Mouse (Mus musculus) neural tube, embryonic 13.5 days (tissue): ENCODE data around the gene Arrdc4. TPM values are rescaled to one million over a fixed set of nuclear protein-coding genes. Genes with fewer than 3 reads are reported as not detected.
A peak's percentile ranks its signal among the peaks of the same experiment; 100 is the strongest.

Source experiments
- ATAC-seq: fragments of 200-750 bp; cut with Nextera tagmentation; 2 replicates; pipeline ENCODE4 v1.8.0; 2017; ENCODE audit warnings: low read depth, mild to moderate bottlenecking, moderate TSS enrichment, moderate library complexity
- H3K27ac ChIP-seq: fragments of 300-500 bp; sonication (generic); replicated peaks from 2 replicates; pipeline ENCODE4 v1.5.1; 2015; ENCODE audit warnings: moderate library complexity, mild to moderate bottlenecking, inconsistent platforms
- H3K27me3 ChIP-seq: fragments of 300-500 bp; sonication (generic); 2 replicates; pipeline ENCODE4 v1.6.1; 2015; ENCODE audit warnings: mild to moderate bottlenecking, inconsistent platforms
- H3K36me3 ChIP-seq: fragments of 300-500 bp; sonication (generic); 2 replicates; pipeline ENCODE4 v1.6.1; 2015; ENCODE audit warnings: mild to moderate bottlenecking, inconsistent platforms
- H3K4me1 ChIP-seq: fragments of 300-500 bp; sonication (generic); replicated peaks from 2 replicates; pipeline ENCODE4 v1.6.1; 2015; ENCODE audit warnings: inconsistent platforms
- H3K4me2 ChIP-seq: fragments of 300-500 bp; sonication (generic); 2 replicates; pipeline ENCODE4 v1.6.1; 2015; ENCODE audit warnings: inconsistent platforms, mild to moderate bottlenecking, moderate library complexity
- H3K4me3 ChIP-seq: fragments of 300-500 bp; sonication (generic); 2 replicates; pipeline ENCODE4 v1.5.1; 2015; ENCODE audit warnings: mild to moderate bottlenecking, inconsistent platforms
- H3K9ac ChIP-seq: fragments of 300-500 bp; sonication (generic); 2 replicates; pipeline ENCODE4 v1.6.1; 2015; ENCODE audit warnings: moderate library complexity, mild to moderate bottlenecking, inconsistent platforms
- H3K9me3 ChIP-seq: fragments of 300-500 bp; sonication (generic); 2 replicates; pipeline ENCODE4 v1.6.1; 2016; ENCODE audit warnings: inconsistent platforms
- WGBS: fragments of 180-500 bp; shearing (Covaris S2); methylation state at CpG from one replicate; pipeline ENCODE4 v1.1.7; 2015; 5-methylcytosine and 5-hydroxymethylcytosine counted together
- polyA plus RNA-seq: library from polyadenylated mRNA; unstranded; fragments of >200 nt; fragmentation: Nextera tagmentation; extraction: Ambion mirVana; gene quantifications from 2 replicates; pipeline ENCODE4 v1.2.1, GENCODE M21; 2015

The Arrdc4 gene
- polyA plus RNA-seq, 1 experiment from 2014 or later = 28.1 TPM

DNA sequence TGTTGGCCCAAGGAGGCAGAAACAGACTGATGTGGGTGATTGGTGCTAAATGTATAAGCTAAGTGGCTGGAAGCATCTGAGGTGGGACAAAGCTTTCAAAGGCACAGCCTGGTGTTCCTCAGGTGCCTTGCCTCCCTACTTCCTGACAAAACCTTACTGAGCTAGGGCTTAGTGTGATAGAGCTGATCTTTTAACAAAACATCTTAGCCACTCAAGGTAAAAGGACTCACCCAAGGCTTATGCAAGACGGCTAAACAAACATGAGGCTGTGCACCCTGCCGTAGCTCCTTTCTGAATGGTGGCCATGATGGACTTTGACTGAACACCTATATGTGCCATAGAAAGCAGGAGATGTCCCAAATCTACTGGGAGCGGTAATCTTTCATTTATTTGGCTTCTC lies 51.7 kb downstream of the Arrdc4 start:
- no peaks in the 10 kb centered on the region for H3K9me3 ChIP-seq
- H3K9ac ChIP-seq = no peak overlapping the region
- no peak for ATAC-seq
- H3K27me3 ChIP-seq = no peaks in the 10 kb centered on the region
- no peak overlapping the region for H3K4me2 ChIP-seq
- no peaks in the 10 kb centered on the region for H3K36me3 ChIP-seq
- peaks cover 5% of the 10 kb centered on the region; the same call in 1 of the 2 replicates for H3K4me1 ChIP-seq
- H3K4me3 ChIP-seq = no peak overlapping the region
- no peak overlapping the region for H3K27ac ChIP-seq
- WGBS = 92% methylated on average over 3 of the region's 3 CpGs

DNA sequence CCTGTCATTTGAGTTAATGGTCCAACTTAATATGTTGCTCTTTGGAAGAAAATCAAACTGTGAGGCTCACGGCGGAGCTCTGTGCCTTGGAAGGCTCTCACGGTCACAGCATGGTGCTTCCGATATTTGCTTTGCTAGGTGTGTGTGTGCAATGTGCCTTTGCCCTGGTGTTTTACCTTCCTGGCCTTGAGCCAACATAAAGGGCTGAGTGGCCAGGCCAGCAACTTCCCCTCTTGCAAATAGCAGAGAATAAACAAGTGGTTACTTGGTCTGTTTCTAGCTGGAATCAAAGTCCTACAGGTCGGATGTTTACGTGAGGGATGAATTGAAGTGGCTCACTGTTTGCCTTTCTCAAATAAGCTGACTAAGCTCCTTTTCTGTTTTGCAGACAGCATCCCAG lies 52.1 kb downstream of the Arrdc4 start:
- no peak overlapping the region for H3K9ac ChIP-seq
- ATAC-seq = no peak
- H3K27me3 ChIP-seq = no peaks in the 10 kb centered on the region
- peaks cover 5% of the 10 kb centered on the region; the same call in 1 of the 2 replicates for H3K4me1 ChIP-seq
- H3K4me3 ChIP-seq = no peak overlapping the region
- no peak overlapping the region for H3K27ac ChIP-seq
- H3K9me3 ChIP-seq = no peaks in the 10 kb centered on the region
- H3K4me2 ChIP-seq = no peak overlapping the region
- WGBS = 75% methylated on average over 6 of the region's 6 CpGs
- H3K36me3 ChIP-seq = no peaks in the 10 kb centered on the region

DNA sequence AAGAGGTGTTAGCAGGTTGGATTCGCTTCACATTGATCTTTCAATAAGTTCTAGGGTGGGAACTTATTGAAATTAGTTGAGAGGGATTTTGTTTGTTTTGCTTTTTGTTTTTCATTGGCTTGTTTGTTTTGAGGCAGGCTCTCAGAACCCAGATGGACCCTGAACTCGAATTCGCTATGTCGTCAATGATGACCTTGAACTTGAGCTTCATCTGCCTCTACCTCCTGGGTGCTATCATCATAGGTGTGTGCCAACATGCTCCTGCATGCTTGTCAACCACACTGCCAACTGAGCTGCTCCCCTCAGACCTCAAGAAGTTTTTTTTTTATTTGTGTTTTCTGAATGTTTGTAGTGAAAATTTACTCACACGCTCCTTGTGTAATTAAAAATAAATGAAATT lies 52.6 kb downstream of the Arrdc4 start:
- H3K36me3 ChIP-seq = no peaks in the 10 kb centered on the region
- H3K27ac ChIP-seq = no peak overlapping the region
- H3K4me2 ChIP-seq = no peak overlapping the region
- no peak overlapping the region for H3K9ac ChIP-seq
- H3K4me1 ChIP-seq = peaks cover 5% of the 10 kb centered on the region; the same call in 1 of the 2 replicates
- no peak for ATAC-seq
- WGBS = 84% methylated on average over 5 of the region's 5 CpGs
- H3K9me3 ChIP-seq = no peaks in the 10 kb centered on the region
- H3K27me3 ChIP-seq = no peaks in the 10 kb centered on the region
- H3K4me3 ChIP-seq = no peak overlapping the region

DNA sequence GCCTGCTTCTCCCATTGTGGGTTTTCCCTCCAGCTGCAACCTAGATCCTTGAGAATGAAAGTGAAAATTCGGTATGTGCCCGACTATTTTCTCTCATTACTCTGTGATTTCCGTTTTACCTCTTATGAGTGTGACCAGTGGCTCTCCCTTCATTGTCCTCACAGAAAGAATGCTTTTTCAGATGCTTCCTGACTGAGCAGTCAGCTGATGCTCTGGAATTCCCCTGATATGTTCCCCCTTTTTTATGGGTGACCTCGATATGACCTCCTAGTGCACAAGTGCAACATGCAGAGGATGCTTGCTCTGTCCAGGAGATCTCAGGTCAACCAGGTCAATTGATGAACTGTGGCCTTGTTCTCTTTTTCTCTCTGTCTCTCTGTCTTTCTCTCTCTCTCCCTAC lies 56.3 kb downstream of the Arrdc4 start:
- Histone ChIP-seq H3K4me2 (no peak overlapping the region), H3K4me1 (peaks cover 5% of the 10 kb centered on the region; the same call in 1 of the 2 replicates), H3K4me3 (no peak overlapping the region), H3K9ac (no peak overlapping the region), H3K27me3 (no peaks in the 10 kb centered on the region), H3K36me3 (no peaks in the 10 kb centered on the region), H3K9me3 (no peaks in the 10 kb centered on the region), H3K27ac (no peak overlapping the region)
- WGBS = 53% methylated on average over 4 of the region's 4 CpGs
- ATAC-seq = no peak

DNA sequence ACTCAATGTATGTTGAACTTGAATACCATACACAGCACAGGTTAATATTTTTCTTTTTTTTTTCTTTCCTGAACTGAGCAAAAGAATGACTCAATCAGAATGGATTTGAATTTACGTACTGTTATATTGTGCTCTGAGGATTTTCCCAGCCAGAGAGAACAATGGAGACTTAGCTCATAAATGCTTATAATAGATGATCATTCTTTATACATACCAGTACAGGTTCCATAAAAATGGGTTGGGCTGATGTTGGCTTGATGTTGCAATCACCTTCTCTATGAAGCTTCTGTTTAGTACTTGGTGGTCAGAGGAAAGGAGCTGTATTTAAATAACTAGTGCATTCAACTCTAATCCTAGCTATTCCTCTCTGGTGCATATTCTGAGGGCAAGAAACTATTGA lies 57.6 kb downstream of the Arrdc4 start:
- Histone ChIP-seq H3K27ac (no peak overlapping the region), H3K27me3 (no peaks in the 10 kb centered on the region), H3K4me3 (no peak overlapping the region), H3K4me1 (peaks cover 15% of the 10 kb centered on the region), H3K9ac (no peak overlapping the region), H3K4me2 (no peak overlapping the region), H3K9me3 (no peaks in the 10 kb centered on the region), H3K36me3 (no peaks in the 10 kb centered on the region)
- no peak for ATAC-seq
- WGBS = 86% methylated on average over 1 of the region's 1 CpGs

DNA sequence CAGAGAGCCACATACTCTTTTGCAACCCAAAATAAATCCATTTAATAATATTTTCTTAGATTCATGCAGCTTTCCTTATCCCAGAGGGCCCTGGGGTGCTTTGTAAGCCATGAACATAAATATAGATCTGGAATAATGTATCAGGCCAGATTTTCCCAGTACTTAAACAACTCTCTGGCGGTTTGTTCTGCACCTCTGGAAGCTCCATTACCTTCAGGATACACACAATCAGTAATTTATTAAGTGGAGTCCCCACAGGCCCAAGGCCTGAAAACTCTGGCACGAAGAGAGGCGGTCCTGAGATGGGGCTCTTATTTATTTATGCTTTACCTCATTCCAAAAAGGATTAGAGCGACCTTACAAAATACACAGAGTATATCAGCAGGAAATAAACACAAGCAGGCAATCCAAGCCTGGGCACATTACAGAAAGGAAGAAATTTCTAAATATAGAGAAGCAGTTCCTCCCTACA lies 61.9 kb downstream of the Arrdc4 start:
- H3K4me2 ChIP-seq = no peak overlapping the region
- no peak overlapping the region for H3K9ac ChIP-seq
- no peak overlapping the region for H3K4me3 ChIP-seq
- H3K36me3 ChIP-seq = no peaks in the 10 kb centered on the region
- 30% methylated on average over 4 of the region's 4 CpGs for WGBS
- peak; percentile 79; the same call in 1 of the 2 replicates for ATAC-seq
- no peak overlapping the region for H3K27ac ChIP-seq
- no peaks in the 10 kb centered on the region for H3K9me3 ChIP-seq
- peaks cover 17% of the 10 kb centered on the region for H3K4me1 ChIP-seq
- peaks cover 2% of the 10 kb centered on the region; the same call in 1 of the 2 replicates for H3K27me3 ChIP-seq
